Mouse (Mus musculus) cerebellum, adult (tissue): ENCODE data around the gene Mtmr4.

ENCODE experiments used
- ATAC-seq: cut with Nextera tagmentation; 2 replicates; pipeline ENCODE4 v1.9.2; 2017; ENCODE audit warnings: mild to moderate bottlenecking, moderate library complexity, mixed read lengths; ENCODE audit not compliant: insufficient number of reproducible peaks, low FRiP score, low TSS enrichment

The Mtmr4 gene

GRCm38 (mm10) chr11:87611547-87611946 lies 19.6 kb downstream of the Mtmr4 start:
- ATAC-seq = no peak

GRCm38 (mm10) chr11:87613972-87614371 lies 22.0 kb downstream of the Mtmr4 start:
- ATAC-seq = no peak

GRCm38 (mm10) chr11:87615551-87615950 lies 23.6 kb downstream of the Mtmr4 start:
- ATAC-seq = no peak

- no peak for ATAC-seq
Observed at GRCm38 (mm10) chr11:87615952-87616351, 24.0 kb downstream of the Mtmr4 start.

GRCm38 (mm10) chr11:87616790-87617474 lies 25.0 kb downstream of the Mtmr4 start, which contains the start of gene Hsf5:
Gene Hsf5, plus strand, starts transcription at chr11:87617164.
- no peak for ATAC-seq

- no peak for ATAC-seq
Observed at GRCm38 (mm10) chr11:87617606-87618005, 25.6 kb downstream of the Mtmr4 start.

GRCm38 (mm10) chr11:87623160-87623559 lies 31.2 kb downstream of the Mtmr4 start:
- no peak for ATAC-seq

GRCm38 (mm10) chr11:87629859-87630258 lies 37.9 kb downstream of the Mtmr4 start:
- no peak for ATAC-seq

GRCm38 (mm10) chr11:87638793-87639192 lies 46.8 kb downstream of the Mtmr4 start:
- ATAC-seq = no peak; the same call in 1 of the 2 replicates

- ATAC-seq = peak; percentile 82
Observed at GRCm38 (mm10) chr11:87639206-87639605, 47.2 kb downstream of the Mtmr4 start.

- no peak for ATAC-seq
Observed at GRCm38 (mm10) chr11:87642865-87643264, 50.9 kb downstream of the Mtmr4 start.

- no peak for ATAC-seq
Observed at GRCm38 (mm10) chr11:87654693-87655092, 62.7 kb downstream of the Mtmr4 start.

- ATAC-seq = no peak
Observed at GRCm38 (mm10) chr11:87659216-87659615, 67.3 kb downstream of the Mtmr4 start.

- ATAC-seq = peak; percentile 66; the same call in 1 of the 2 replicates
Observed at GRCm38 (mm10) chr11:87662407-87662806, 70.4 kb downstream of the Mtmr4 start, which contains the start of gene Rnf43. Gene Rnf43, plus strand, starts transcription at chr11:87662722.

- ATAC-seq = no peak
Observed at GRCm38 (mm10) chr11:87662822-87663221, 70.9 kb downstream of the Mtmr4 start.

- ATAC-seq = no peak
Observed at GRCm38 (mm10) chr11:87663948-87664347, 72.0 kb downstream of the Mtmr4 start.

GRCm38 (mm10) chr11:87664521-87664920 lies 72.6 kb downstream of the Mtmr4 start:
- ATAC-seq = no peak

- ATAC-seq = no peak
Observed at GRCm38 (mm10) chr11:87665224-87665623, 73.3 kb downstream of the Mtmr4 start.

GRCm38 (mm10) chr11:87665658-87666057 lies 73.7 kb downstream of the Mtmr4 start:
- no peak for ATAC-seq
